Mouse (Mus musculus): Measurements from ENCODE around the gene Anpep.

Gene Anpep

DNA sequence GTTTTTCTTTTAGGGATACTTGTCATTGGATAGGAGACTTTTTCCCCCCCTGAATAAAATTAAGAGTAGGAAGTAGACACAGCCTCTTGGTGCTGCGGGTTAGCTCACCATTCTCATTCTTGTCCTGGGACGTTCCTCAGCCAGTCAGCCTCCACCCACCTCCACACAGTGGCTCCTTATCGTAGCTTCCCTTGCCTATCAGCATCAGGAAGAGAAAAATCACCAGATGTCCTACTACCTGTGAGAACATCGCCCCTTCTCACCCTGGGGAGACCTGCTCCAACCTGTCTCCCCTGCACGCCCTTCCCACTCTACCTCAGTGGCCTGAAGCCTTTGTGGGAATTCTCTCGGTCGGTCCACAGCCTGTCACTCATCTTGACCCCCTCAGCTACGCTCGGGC, at the start of gene Anpep:
Gene Anpep, minus strand, starts transcription at position 249 of the 400 bp plus-strand sequence.
- DNase-seq (ENCODE audit: low spot score in 2 of 2) = no peak

DNA sequence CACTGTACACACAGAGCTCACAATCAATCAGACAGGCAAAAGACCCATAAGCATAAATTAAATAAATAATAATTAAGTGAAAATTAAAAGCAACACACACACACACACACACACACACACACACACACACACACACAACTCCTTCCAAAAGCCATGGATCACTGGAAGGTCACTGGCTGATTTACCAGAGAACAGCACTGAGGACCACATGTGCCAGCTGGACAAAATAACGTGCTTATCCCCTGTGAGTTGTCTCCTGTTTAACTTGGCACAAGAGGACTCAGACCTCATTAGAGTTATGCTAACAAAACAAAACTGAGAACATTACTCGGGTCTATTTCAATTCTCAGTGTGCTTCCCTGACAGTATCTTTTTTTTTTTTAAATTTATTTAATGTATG, 46.5 kb upstream of the Anpep start:
- no peak for DNase-seq (ENCODE audit: low spot score in 2 of 2)

- no peak for DNase-seq (ENCODE audit: low spot score in 2 of 2)
Observed at GRCm38 (mm10) chr7:79906914-79907313, 46.1 kb upstream of the Anpep start.

GRCm38 (mm10) chr7:79905193-79905592, 44.3 kb upstream of the Anpep start:
- no peak for DNase-seq (ENCODE audit: low spot score in 2 of 2)

GRCm38 (mm10) chr7:79903160-79903792, 42.4 kb upstream of the Anpep start:
- no peak for DNase-seq (ENCODE audit: low spot score in 2 of 2)

GRCm38 (mm10) chr7:79900753-79901152, 39.9 kb upstream of the Anpep start:
- no peak for DNase-seq (ENCODE audit: low spot score in 2 of 2)

GRCm38 (mm10) chr7:79895225-79895624, 34.4 kb upstream of the Anpep start:
- DNase-seq (ENCODE audit: low spot score in 2 of 2) = no peak

DNA sequence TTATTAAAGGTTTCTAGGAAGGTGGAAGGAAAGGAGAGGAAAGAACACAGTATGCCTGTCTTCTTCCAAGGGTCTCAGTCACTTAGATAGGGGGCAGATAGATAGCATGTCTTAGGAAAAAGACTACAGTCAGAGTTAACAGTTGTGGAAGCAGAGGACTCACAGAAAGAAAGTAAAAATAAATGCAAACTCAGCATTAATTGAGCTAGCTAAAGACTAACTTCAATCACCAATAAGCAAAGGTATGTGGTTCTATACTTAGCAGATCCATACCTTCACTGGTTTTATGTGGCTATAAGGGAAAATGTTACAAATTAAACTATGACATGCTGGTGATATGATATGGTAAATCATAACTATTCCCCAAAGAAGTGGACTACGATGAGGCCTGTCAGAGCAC, 33.9 kb upstream of the Anpep start:
- no peak for DNase-seq (ENCODE audit: low spot score in 2 of 2)

DNA sequence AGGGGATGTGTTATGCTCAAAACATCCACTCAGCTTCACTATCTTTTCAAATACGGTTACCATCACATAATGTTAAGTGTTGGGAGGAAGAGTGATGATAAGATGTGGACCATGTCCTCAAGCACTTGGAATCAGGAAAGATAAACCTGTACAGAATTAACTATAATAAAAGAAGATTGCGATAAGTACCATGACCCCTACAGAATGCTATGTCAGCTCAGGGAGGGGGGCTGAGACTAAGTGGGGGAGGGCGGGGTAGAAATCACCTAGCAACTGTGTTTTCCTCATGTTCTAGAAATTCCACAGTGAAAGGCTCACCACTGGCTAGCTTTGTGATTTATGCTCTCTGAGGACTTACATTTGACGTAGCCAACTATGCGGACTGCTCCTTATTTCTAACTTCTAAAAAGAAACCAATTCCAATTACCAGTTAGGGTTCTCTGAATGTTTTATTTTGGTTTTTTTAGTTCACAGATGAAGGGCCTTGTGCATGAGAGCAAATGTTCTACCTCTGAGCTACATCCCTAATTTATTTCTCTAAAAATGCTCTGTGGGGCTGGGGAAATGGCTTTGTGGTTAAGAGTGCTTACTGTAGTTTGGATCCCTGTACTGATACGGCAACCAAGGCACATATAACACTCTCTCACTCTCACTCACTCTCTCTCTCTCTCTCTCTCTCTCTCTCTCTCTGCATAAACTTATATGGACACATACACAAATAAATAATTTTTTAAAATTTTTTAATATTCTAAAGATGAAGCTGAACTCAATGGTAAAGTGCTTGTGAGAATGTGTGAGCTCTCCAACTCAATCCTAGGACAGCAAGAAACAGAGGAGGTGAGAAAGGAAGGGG, 31.9 kb upstream of the Anpep start:
- no peak for DNase-seq (ENCODE audit: low spot score in 2 of 2)

- no peak for DNase-seq (ENCODE audit: low spot score in 2 of 2)
Observed at GRCm38 (mm10) chr7:79890436-79891221, 29.8 kb upstream of the Anpep start.

GRCm38 (mm10) chr7:79888603-79889002, 27.7 kb upstream of the Anpep start:
- DNase-seq (ENCODE audit: low spot score in 2 of 2) = no peak

GRCm38 (mm10) chr7:79883613-79884334, 22.9 kb upstream of the Anpep start:
- DNase-seq (ENCODE audit: low spot score in 2 of 2) = no peak

- DNase-seq (ENCODE audit: low spot score in 2 of 2) = no peak
Observed at GRCm38 (mm10) chr7:79881901-79882300, 21.0 kb upstream of the Anpep start.

GRCm38 (mm10) chr7:79880998-79881397, 20.1 kb upstream of the Anpep start:
- no peak for DNase-seq (ENCODE audit: low spot score in 2 of 2)

- no peak for DNase-seq (ENCODE audit: low spot score in 2 of 2)
Observed at GRCm38 (mm10) chr7:79880033-79880432, 19.2 kb upstream of the Anpep start.

DNA sequence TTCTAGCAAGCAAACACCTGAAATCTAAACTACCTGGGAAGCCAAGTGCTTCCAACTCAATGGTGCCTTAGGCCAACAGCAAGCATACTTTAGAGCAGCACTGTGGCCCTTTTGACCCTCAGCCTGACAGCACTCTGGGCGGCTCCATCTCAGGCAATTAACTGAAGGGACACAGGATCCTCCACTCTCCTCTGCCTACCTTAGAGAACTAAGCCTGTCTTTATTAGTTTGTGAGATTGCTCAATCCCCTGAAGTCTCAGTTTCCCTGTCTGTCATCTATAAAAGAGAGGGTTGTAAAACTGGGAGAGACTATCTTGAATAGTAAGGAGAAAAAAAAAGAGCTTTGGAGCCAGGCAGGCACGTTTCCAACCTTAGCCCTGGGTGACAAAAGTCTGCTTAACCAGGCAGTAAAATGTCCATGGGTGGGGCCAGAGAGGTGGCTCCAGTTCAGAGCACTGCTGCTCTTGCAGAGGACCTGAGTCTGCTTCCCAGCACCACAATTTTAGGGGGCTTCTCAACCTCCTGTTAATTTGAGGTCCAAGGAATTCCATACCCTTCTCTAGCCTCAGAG, 17.7 kb upstream of the Anpep start:
- no peak for DNase-seq (ENCODE audit: low spot score in 2 of 2)

DNA sequence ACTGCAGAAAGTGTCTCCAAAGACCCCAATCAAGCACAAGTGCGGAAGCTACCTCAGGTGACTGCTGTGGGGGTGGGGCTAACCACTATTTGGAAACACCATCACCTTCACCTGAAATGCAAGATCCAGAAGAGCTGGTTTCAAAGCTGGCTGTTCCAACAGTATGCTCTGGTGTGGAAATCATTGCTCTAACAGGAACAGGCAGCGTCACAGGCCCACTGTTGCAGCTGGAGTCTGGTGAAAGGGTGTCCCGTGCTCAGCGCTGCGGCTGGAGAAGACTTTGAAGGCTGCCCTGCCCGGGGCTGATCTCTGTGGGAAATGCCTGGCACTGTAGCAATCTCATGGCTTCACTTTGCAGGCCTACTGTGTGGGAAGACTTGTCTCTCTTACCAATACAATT, 12.5 kb upstream of the Anpep start:
- no peak for DNase-seq (ENCODE audit: low spot score in 2 of 2)

DNA sequence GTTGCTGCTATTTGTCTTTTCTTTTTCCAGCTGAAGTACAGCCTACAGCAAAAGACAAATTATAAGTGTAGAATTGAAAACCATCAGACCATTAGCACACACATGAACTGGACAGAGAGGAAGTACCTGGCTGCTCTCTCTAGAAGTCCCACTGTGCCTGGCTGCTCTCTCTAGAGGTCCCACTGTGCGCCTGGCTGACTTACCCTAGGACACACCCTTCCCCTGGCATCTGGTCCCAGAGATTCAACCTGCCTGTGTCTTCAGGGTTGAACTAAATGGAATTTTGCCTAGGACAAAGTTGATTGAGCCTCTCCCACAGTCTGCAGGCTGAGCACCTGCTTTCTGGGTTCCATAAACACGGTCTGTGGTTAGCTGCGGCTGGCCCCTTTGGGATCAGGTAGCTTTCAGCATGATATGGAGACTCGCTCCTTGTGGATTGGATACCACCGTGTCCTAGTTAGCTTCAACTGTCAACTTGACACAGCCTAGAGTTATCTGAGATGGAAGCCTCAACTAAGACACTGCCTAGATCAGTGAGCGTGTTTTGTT, 11.0 kb upstream of the Anpep start:
- DNase-seq (ENCODE audit: low spot score in 2 of 2) = no peak

DNA sequence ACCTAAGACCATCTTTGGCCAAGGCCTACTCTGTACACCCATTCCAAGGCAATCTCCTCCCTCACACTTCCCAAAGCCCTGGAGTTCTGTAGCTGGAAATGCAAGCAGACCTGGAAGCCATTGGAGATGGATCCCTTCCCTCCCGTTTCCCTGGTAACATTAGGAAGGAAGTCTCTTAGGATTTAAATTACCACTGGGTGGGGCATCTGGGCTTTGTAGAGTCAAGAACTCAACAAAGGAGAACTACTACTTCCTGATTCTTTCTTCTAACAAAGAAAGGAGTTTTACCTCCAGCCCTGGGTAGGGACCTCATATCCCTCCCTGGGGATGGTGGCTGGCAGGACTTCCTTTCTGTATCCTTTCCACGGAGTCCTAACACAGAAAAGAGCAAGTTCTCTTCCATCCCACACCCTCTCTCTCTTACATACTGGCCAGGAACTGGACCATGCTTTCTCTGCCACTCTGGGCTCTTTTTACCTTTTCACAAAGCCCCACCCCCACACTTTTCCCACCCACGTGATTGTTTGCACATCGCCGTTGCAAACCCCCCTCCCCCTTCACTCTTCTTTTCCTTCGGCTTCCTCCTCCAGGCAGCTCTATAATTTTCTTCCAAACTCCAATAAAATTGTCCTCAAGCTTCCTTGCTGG, 8.3 kb upstream of the Anpep start:
- DNase-seq (ENCODE audit: low spot score in 2 of 2) = no peak

- no peak for DNase-seq (ENCODE audit: low spot score in 2 of 2)
Observed at GRCm38 (mm10) chr7:79868475-79868874, 7.6 kb upstream of the Anpep start.

DNA sequence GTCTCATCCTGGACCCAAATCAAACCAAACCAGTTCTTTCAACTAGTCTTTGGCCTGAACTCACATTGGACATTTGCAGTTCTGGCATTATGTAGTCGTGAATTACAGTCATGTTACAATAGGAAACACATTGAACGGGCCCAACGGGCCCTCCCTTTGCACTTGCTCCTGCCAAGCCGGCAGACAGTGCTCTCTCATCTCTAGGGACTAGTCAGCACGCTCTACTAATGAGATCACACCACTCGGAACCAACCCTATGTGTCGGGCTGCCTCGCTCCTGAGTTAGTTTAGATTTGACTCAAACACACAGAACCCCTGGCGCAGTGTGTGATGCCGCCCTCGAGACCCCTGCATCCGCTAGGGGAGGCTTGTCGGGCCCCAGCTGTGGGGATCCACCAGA, 7.0 kb upstream of the Anpep start:
- DNase-seq (ENCODE audit: low spot score in 2 of 2) = no peak
